Comparison of ENCODE assay signal across 21 mouse cellular contexts in genomic region chr15:7014984-7015383, GRCm38 (mm10).
DNase-seq lines count a peak whose midpoint lies in the region; ATAC-seq lines count a peak whose summit lies in the region.
"Had no signal": no experiment of that assay in that cellular context is flagged by ENCODE, and none has a peak within 500 bp of the region (broad histone marks: within the 10 kb centered on the region; RNA-seq: fewer than 3 reads in every experiment).

No protein-coding gene starts in this region.

- intact Hi-C loops in heart, postnatal 36 days (cut with DNase I) = no loop called here

- no peaks in the 10 kb centered on the region; the same call in 1 of the 2 replicates for H3K9me3 ChIP-seq in kidney, embryonic 16.5 days (ENCODE audit: low read length)
- H3K9me3 ChIP-seq in intestine, embryonic 15.5 days = no peaks in the 10 kb centered on the region
- H3K9me3 ChIP-seq: embryonic facial prominence, embryonic 10.5 days; forebrain, embryonic 15.5 days; hindbrain, embryonic 13.5 days; limb, embryonic 13.5 days had no signal

- H3K27ac ChIP-seq in kidney, embryonic 16.5 days (ENCODE audit: low read length) = peak overlapping the region; percentile 66; the same call in 1 of the 2 replicates
- H3K27ac ChIP-seq in intestine, embryonic 15.5 days = no peak overlapping the region
- H3K27ac ChIP-seq: embryonic facial prominence, embryonic 10.5 days; forebrain, embryonic 15.5 days; heart, embryonic 13.5 days; hindbrain, embryonic 13.5 days; left cerebral cortex, adult 2 months; limb, embryonic 13.5 days; macrophage had no signal

- H3K4me3 ChIP-seq in kidney, embryonic 16.5 days (ENCODE audit: low read length) = no peak overlapping the region
- no peak overlapping the region for H3K4me3 ChIP-seq in intestine, embryonic 15.5 days (replicated peaks)
- H3K4me3 ChIP-seq: embryonic facial prominence, embryonic 10.5 days; erythroblast, embryonic 14.5 days; forebrain, embryonic 15.5 days; heart, embryonic 13.5 days; hindbrain, embryonic 13.5 days; left cerebral cortex, adult 2 months; limb, embryonic 13.5 days had no signal

- no peaks in the 10 kb centered on the region for H3K36me3 ChIP-seq in kidney, embryonic 16.5 days (ENCODE audit: insufficient read depth, low read length)
- H3K36me3 ChIP-seq in intestine, embryonic 15.5 days = no peaks in the 10 kb centered on the region
- H3K36me3 ChIP-seq: embryonic facial prominence, embryonic 10.5 days; forebrain, embryonic 15.5 days; heart, embryonic 13.5 days; hindbrain, embryonic 13.5 days; limb, embryonic 13.5 days had no signal

- peaks cover 20% of the 10 kb centered on the region for H3K4me1 ChIP-seq in kidney, embryonic 16.5 days (ENCODE audit: insufficient read depth, low read length)
- H3K4me1 ChIP-seq in intestine, embryonic 15.5 days (replicated peaks) = peaks cover 21% of the 10 kb centered on the region; the same call in 1 of the 2 replicates
- H3K4me1 ChIP-seq: forebrain, embryonic 15.5 days had no signal

- peak; percentile 84; the same call in 1 of the 2 replicates for ATAC-seq in kidney, embryonic 16.5 days (ENCODE audit: low FRiP score, low TSS enrichment)
- ATAC-seq in intestine, embryonic 15.5 days = peak; percentile 93
- ATAC-seq: forebrain, embryonic 15.5 days had no signal

- no peaks in the 10 kb centered on the region for H3K27me3 ChIP-seq in kidney, embryonic 16.5 days (ENCODE audit: insufficient read depth, low read length)
- H3K27me3 ChIP-seq in intestine, embryonic 15.5 days (replicated peaks) = 0 out of 2 replicates have a peak, but pooled peaks cover 3% of the 10 kb centered on the region
- H3K27me3 ChIP-seq: forebrain, embryonic 15.5 days; heart, embryonic 13.5 days; hindbrain, embryonic 13.5 days; limb, embryonic 13.5 days had no signal

- H3K9ac ChIP-seq in kidney, embryonic 16.5 days (replicated peaks; ENCODE audit: low read length) = no peak overlapping the region
- no peak overlapping the region for H3K9ac ChIP-seq in intestine, embryonic 15.5 days
- H3K9ac ChIP-seq: forebrain, embryonic 15.5 days; heart, embryonic 13.5 days; hindbrain, embryonic 13.5 days; limb, embryonic 13.5 days had no signal

- peak; percentile 76 for DNase-seq in heart, adult 11 months
- no peak for DNase-seq in heart, postnatal 36 days
- no peak for DNase-seq in kidney, adult 9 months
- peak; percentile 27 for DNase-seq in large intestine, adult 2 months (ENCODE audit: low read depth, low spot score)
- DNase-seq in spleen, postnatal 36 days (ENCODE audit: low spot score in 2 of 2) = no peak
- DNase-seq in layer of hippocampus, postnatal 14 days (ENCODE audit: low spot score in 2 of 2) = no peak
- DNase-seq: adrenal gland, postnatal 25 days; cerebellum, adult 9-10 months; midbrain, embryonic 14.5 days; right cerebral cortex, postnatal 4 days; thymus, postnatal 14 days had no signal

- 31% methylated on average over 2 of the region's 2 CpGs for WGBS in kidney, embryonic 16.5 days
- 33% methylated on average over 2 of the region's 2 CpGs for WGBS in intestine, embryonic 15.5 days
- WGBS in large intestine, adult 2 months = 21% methylated on average over 2 of the region's 2 CpGs

- no peak overlapping the region for H3K4me2 ChIP-seq in kidney, embryonic 16.5 days (replicated peaks; ENCODE audit: low read depth, low read length)
- no peak overlapping the region for H3K4me2 ChIP-seq in intestine, embryonic 15.5 days (replicated peaks)
- H3K4me2 ChIP-seq: forebrain, embryonic 15.5 days; heart, embryonic 13.5 days; hindbrain, embryonic 13.5 days; limb, embryonic 13.5 days had no signal

Comparison
In these comparisons a context has a peak if more than half of its experiments do, and no peak if none do; other contexts are left out.
1. DNase-seq: peak in heart, adult 11 months (single experiment) and large intestine, adult 2 months (single experiment); none in heart, postnatal 36 days (0 of 2), kidney, adult 9 months (single experiment), spleen, postnatal 36 days (0 of 2) and layer of hippocampus, postnatal 14 days (0 of 2).